Mouse (Mus musculus) CH12.LX (cell line): Measurements from ENCODE around the gene Wdr90. TPM values are rescaled to one million over a fixed set of nuclear protein-coding genes. Genes with fewer than 3 reads are reported as not detected.
A peak's percentile ranks its signal among the peaks of the same experiment; 100 is the strongest.

ENCODE experiments used
- DNase-seq: peaks from one replicate; pipeline ENCODE4 v3.0.0-alpha.2; 2013; ENCODE audit errors: extremely low read depth
- H3K27ac ChIP-seq: 2 replicates; pipeline ENCODE4 v1.5.1; 2012; ENCODE audit warnings: low read depth, mild to moderate bottlenecking, control low read depth, moderate library complexity; ENCODE audit not compliant: insufficient read depth
- H3K27me3 ChIP-seq: replicated peaks from 2 replicates; pipeline ENCODE3; 2012; ENCODE audit warnings: inconsistent platforms
- H3K36me3 ChIP-seq, 2 experiments: replicated peaks in 1 of 2; 2 replicates each; pipeline versions ENCODE3 to v1.6.1; 2012; ENCODE audit warnings: inconsistent platforms in 1 of 2, low read length in 1 of 2, mild to moderate bottlenecking in 1 of 2, mixed read lengths in 1 of 2, moderate library complexity in 1 of 2; ENCODE audit not compliant: control insufficient read depth in 1 of 2, insufficient read depth in 1 of 2
- H3K4me1 ChIP-seq, 2 experiments: 2 replicates each; pipeline ENCODE4 v1.6.1; 2012; ENCODE audit warnings: inconsistent platforms in 1 of 2, moderate library complexity in 1 of 2; ENCODE audit not compliant: insufficient read depth in 2 of 2, control insufficient read depth in 1 of 2
- H3K4me2 ChIP-seq: 2 replicates; pipeline ENCODE4 v1.6.1; 2012; ENCODE audit warnings: low read depth, mild to moderate bottlenecking, control low read depth; ENCODE audit not compliant: poor library complexity, insufficient read depth, severe bottlenecking
- H3K4me3 ChIP-seq, 3 experiments: fragments of 150-350 bp in 1 of 3; sonication (generic) in 1 of 3; replicated peaks in 1 of 3; 2 replicates each; pipeline versions ENCODE3 to v1.5.1; 2011 to 2012; ENCODE audit warnings: low read depth in 2 of 3, low read length in 2 of 3, mild to moderate bottlenecking in 2 of 3, moderate library complexity in 2 of 3, control low read depth in 1 of 3, improper control_type of control experiment in 1 of 3, inconsistent platforms in 1 of 3, mixed read lengths in 1 of 3; ENCODE audit not compliant: poor library complexity in 1 of 3
- H3K79me2 ChIP-seq: replicated peaks from 2 replicates; pipeline ENCODE4 v1.6.1; 2012; ENCODE audit warnings: mild to moderate bottlenecking, moderate library complexity; ENCODE audit not compliant: control insufficient read depth, poor library complexity, insufficient read depth, severe bottlenecking; ENCODE audit errors: extremely low read depth
- H3K9ac ChIP-seq: 2 replicates; pipeline ENCODE4 v1.6.1; 2012; ENCODE audit warnings: low read depth, mild to moderate bottlenecking, control low read depth, moderate library complexity; ENCODE audit not compliant: insufficient read depth
- H3K9me3 ChIP-seq: replicated peaks from 2 replicates; pipeline ENCODE3; 2012; ENCODE audit warnings: low read length, inconsistent platforms, mixed read lengths
- CTCF ChIP-seq, 2 experiments: IDR thresholded peaks in 1 of 2; conservative IDR thresholded peaks in 1 of 2; 2 replicates each; pipeline ENCODE4 v1.5.1; 2011 to 2012; ENCODE audit warnings: low read depth in 2 of 2, low read length in 2 of 2, improper control_type of control experiment in 1 of 2, inconsistent platforms in 1 of 2, mild to moderate bottlenecking in 1 of 2, moderate library complexity in 1 of 2
- ELF1 ChIP-seq: IDR thresholded peaks from 2 replicates; pipeline ENCODE4 v1.6.1; 2014; ENCODE audit warnings: low read depth, mild to moderate bottlenecking, inconsistent platforms, low read length, improper control_type of control experiment
- EP300 ChIP-seq: IDR thresholded peaks from 2 replicates; pipeline ENCODE4 v1.6.1; 2011; ENCODE audit warnings: low read length, improper control_type of control experiment
- HCFC1 ChIP-seq: IDR thresholded peaks from 2 replicates; pipeline ENCODE4 v1.6.1; 2012; ENCODE audit warnings: low read depth, mild to moderate bottlenecking, inconsistent platforms, low read length, improper control_type of control experiment
- IRF4 ChIP-seq: IDR thresholded peaks from 2 replicates; pipeline ENCODE4 v1.6.1; 2014; ENCODE audit warnings: low read depth, mild to moderate bottlenecking, inconsistent platforms, low read length, improper control_type of control experiment
- JUN ChIP-seq: IDR thresholded peaks from 2 replicates; pipeline ENCODE4 v1.6.1; 2011; ENCODE audit warnings: low read depth, mild to moderate bottlenecking, low read length, improper control_type of control experiment, moderate library complexity; ENCODE audit not compliant: insufficient read depth
- KAT2A ChIP-seq: IDR thresholded peaks from 2 replicates; pipeline ENCODE4 v1.6.1; 2012; ENCODE audit warnings: low read length, improper control_type of control experiment, inconsistent platforms; ENCODE audit not compliant: insufficient replicate concordance
- MAZ ChIP-seq: IDR thresholded peaks from 2 replicates; pipeline ENCODE4 v1.6.1; 2012; ENCODE audit warnings: low read depth, mild to moderate bottlenecking, inconsistent platforms, low read length, improper control_type of control experiment, moderate library complexity
- NRF1 ChIP-seq: IDR thresholded peaks from 2 replicates; pipeline ENCODE4 v1.6.1; 2014; ENCODE audit warnings: low read depth, mild to moderate bottlenecking, inconsistent platforms, low read length, improper control_type of control experiment, moderate library complexity
- POLR2A ChIP-seq: IDR thresholded peaks from 2 replicates; pipeline ENCODE4 v1.6.1; 2011; ENCODE audit warnings: low read depth, mild to moderate bottlenecking, improper control_type of control experiment, low read length
- RCOR1 ChIP-seq: conservative IDR thresholded peaks from 2 replicates; pipeline ENCODE4 v1.6.1; 2012; ENCODE audit warnings: low read depth, mild to moderate bottlenecking, inconsistent platforms, low read length, improper control_type of control experiment
- SIN3A ChIP-seq: IDR thresholded peaks from 2 replicates; pipeline ENCODE4 v1.6.1; 2012; ENCODE audit warnings: low read length, improper control_type of control experiment, inconsistent platforms
- SMC3 ChIP-seq: IDR thresholded peaks from 2 replicates; pipeline ENCODE4 v1.6.1; 2011; ENCODE audit warnings: low read depth, low read length, improper control_type of control experiment
- UBTF ChIP-seq: IDR thresholded peaks from 2 replicates; pipeline ENCODE4 v1.6.1; 2012; ENCODE audit warnings: low read depth, mild to moderate bottlenecking, inconsistent platforms, low read length, improper control_type of control experiment, moderate library complexity
- ZC3H11A ChIP-seq: IDR thresholded peaks from 2 replicates; pipeline ENCODE4 v1.6.1; 2012; ENCODE audit warnings: low read depth, mild to moderate bottlenecking, inconsistent platforms, low read length, improper control_type of control experiment
- dilution Hi-C: fragments of 300-500 bp; cut with MboI; formaldehyde crosslinking; loops from 2 replicates; pipeline ENCODE4 v1.14.3; 2020; ENCODE audit warnings: low sequenced_read_pairs; ENCODE audit not compliant: extremely low pct_unique_long_range_greater_than_20kb, extremely low pct_ligation_motif_present
- in situ Hi-C: fragments of 300-500 bp; cut with MboI; formaldehyde crosslinking; loops from 3 replicates; pipeline ENCODE4 v1.14.3; 2019; ENCODE audit warnings: low sequenced_read_pairs, low pct_ligation_motif_present, low pct_unique_long_range_greater_than_20kb, mixed read lengths
- polyA plus RNA-seq: library from polyadenylated mRNA; unstranded; fragments of >175 nt; gene quantifications from 2 replicates; pipeline ENCODE4 v1.2.1, GENCODE M21; 2012; ENCODE audit warnings: low read depth; ENCODE audit not compliant: insufficient read length
- total RNA-seq, 2 experiments: library from RNA; depleted of rRNA; stranded (reverse); fragments of 300-350 nt in 1 of 2; fragments of >200 nt in 1 of 2; gene quantifications; 2 replicates each; pipeline ENCODE4 v1.2.3; 2012 to 2014

Gene Wdr90
- total and polyA plus RNA-seq, 3 experiments: 16.0 to 38.0 (median 23.8) TPM

- Histone ChIP-seq H3K79me2 (no peaks in the 10 kb centered on the region), H3K9ac (no peak overlapping the region), H3K9me3 (no peaks in the 10 kb centered on the region), H3K4me3 (no peak overlapping the region), H3K27ac (no peak overlapping the region), H3K27me3 (peaks cover 3% of the 10 kb centered on the region), H3K4me1 (peaks cover 6 to 18% of the 10 kb centered on the region in 2 experiments), H3K4me2 (no peak overlapping the region), H3K36me3 (peaks cover 40 to 64% of the 10 kb centered on the region in 2 experiments)
- dilution Hi-C loops: no loop called here
- no peak for TF ChIP-seq ZC3H11A
- in situ Hi-C loops: no loop called here
- no peak for DNase-seq
These were observed 16.7 kb upstream of the Wdr90 start for GRCm38 (mm10) chr17:25877741-25878610.

DNA sequence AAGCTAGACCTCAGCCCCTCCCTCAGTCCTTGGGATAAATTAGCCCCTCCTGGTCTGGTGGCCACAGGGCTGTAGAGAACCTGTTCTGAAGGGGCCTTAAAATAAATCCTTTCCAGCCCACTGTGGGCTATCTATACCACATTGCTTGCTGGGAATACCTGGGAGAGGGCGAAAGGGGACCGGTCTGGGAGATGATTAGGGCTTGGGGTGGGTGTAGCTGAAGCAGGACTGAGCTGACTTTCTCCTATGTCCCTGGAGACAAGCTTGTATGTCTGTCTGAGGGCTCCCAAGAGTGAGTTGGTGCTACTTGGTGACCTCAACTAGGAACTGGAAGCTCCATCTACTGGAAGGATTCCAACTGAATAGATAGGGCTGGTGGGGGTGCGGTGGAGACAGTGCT is 15.7 kb upstream of the Wdr90 start:
- Histone ChIP-seq H3K27me3 (peaks cover 12% of the 10 kb centered on the region), H3K9me3 (no peaks in the 10 kb centered on the region), H3K9ac (no peak overlapping the region), H3K79me2 (no peaks in the 10 kb centered on the region), H3K4me3 (no peak overlapping the region), H3K4me2 (no peak overlapping the region; the same call in 1 of the 2 replicates), H3K4me1 (peaks cover 6 to 18% of the 10 kb centered on the region in 2 experiments), H3K36me3 (peaks cover 31 to 54% of the 10 kb centered on the region in 2 experiments), H3K27ac (no peak overlapping the region)
- in situ Hi-C loops (no loop called here), dilution Hi-C loops (no loop called here)
- DNase-seq: no peak
- TF ChIP-seq MAZ (no peak), NRF1 (no peak), EP300 (no peak), CTCF (conservative IDR thresholded peaks at IDR 0.05 in 1 of 2, IDR thresholded peaks at IDR 0.05 in 1 of 2; ENCODE audit: low read depth in 2 of 2, low read length in 2 of 2) (no peak), POLR2A (no peak), KAT2A (no peak), ZC3H11A (no peak), ELF1 (no peak)
- TF ChIP-seq, all 38 proteins: peak for 0

DNA sequence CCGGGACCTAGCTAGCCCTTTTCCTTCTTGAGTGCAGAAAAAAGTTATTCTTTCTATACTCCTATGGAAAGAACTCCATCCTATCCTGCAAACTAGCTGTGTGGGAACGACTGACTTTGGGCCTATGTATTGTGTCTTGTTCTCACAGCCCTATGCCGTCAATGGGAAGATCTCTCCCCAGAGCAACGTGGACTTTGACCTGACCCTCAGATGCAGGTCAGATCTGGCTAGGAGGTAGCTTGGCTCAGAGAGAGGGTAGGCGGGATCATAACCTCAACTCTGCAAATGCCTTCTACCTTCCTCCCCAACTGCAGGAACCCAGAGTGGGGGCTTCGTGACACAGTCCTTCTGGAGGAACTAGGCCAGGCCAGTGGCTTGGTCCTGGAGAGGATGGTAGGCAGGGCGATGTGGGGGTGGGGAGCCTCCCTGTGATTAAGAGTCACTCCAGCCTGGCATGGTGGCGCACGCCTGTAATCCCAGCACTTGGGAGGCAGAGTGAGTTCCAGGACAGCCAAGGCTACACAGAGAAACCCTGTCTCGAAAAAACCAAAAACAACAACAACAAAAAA is 15.1 kb upstream of the Wdr90 start:
- Histone ChIP-seq H3K79me2 (no peaks in the 10 kb centered on the region), H3K9ac (peak overlapping the region; percentile 63), H3K4me3 (peak overlapping the region; percentile 22 to 93 (median 63)), H3K9me3 (no peaks in the 10 kb centered on the region), H3K36me3 (peaks cover 25 to 48% of the 10 kb centered on the region in 2 experiments), H3K4me2 (peak overlapping the region; percentile 39), H3K27me3 (peaks cover 15% of the 10 kb centered on the region), H3K4me1 (peaks cover 6 to 18% of the 10 kb centered on the region in 2 experiments), H3K27ac (no peak overlapping the region)
- in situ Hi-C loops (no loop called here), dilution Hi-C loops (no loop called here)
- TF ChIP-seq IRF4 (no peak), UBTF (no peak), SMC3 (no peak), EP300 (no peak), HCFC1 (no peak), CTCF (conservative IDR thresholded peaks at IDR 0.05 in 1 of 2, IDR thresholded peaks at IDR 0.05 in 1 of 2; ENCODE audit: low read depth in 2 of 2, low read length in 2 of 2) (no peak), JUN (no peak), SIN3A (no peak), RCOR1 (no peak)
- DNase-seq: no peak
